Comparison of ENCODE assay signal across 9 mouse cellular contexts in genomic region chr3:146682140-146682651, GRCm38 (mm10). TPM values are rescaled to one million over a fixed set of nuclear protein-coding genes. Genes with fewer than 3 reads are reported as not detected.
DNase-seq lines count a peak whose midpoint lies in the region; ATAC-seq and TF ChIP-seq lines count a peak whose summit lies in the region.
"Had no signal": no experiment of that assay in that cellular context is flagged by ENCODE, and none has a peak within 500 bp of the region (broad histone marks: within the 10 kb centered on the region; RNA-seq: fewer than 3 reads in every experiment).

No protein-coding gene starts in this region.

- peak overlapping the region; percentile 33 for H3K9ac ChIP-seq in forebrain, embryonic 15.5 days (replicated peaks)
- no peak overlapping the region for H3K9ac ChIP-seq in liver, embryonic 14.5 days (replicated peaks)

- H3K27ac ChIP-seq in forebrain, embryonic 15.5 days (replicated peaks) = peak overlapping the region; percentile 38
- no peak overlapping the region for H3K27ac ChIP-seq in liver, embryonic 14.5 days

- ATAC-seq in forebrain, embryonic 15.5 days (replicated peaks) = peak; percentile 52; the same call in 1 of the 2 replicates
- no peak for ATAC-seq in liver, embryonic 14.5 days (ENCODE audit: insufficient read depth)

- H3K4me3 ChIP-seq in forebrain, embryonic 15.5 days = peak overlapping the region; percentile 35
- H3K4me3 ChIP-seq in liver, embryonic 14.5 days (ENCODE audit: insufficient read depth in 1 of 2, low read depth in 2 of 2, low read length in 2 of 2) = no peak overlapping the region

- peaks cover 26% of the 10 kb centered on the region for H3K4me1 ChIP-seq in forebrain, embryonic 15.5 days
- peaks cover 0 to 11% of the 10 kb centered on the region in 2 experiments; a peak in 2 of 4 replicates for H3K4me1 ChIP-seq in liver, embryonic 14.5 days (replicated peaks; ENCODE audit: control insufficient read depth in 2 of 2, insufficient read depth in 2 of 2, low read length in 1 of 2)

- intact Hi-C loops in heart, postnatal 14 days (cut with DNase I) = loop anchor here (10.0 kb wide), 1 partner anchor 117 kb away; no protein-coding TSS in a partner anchor

- no peak for TF ChIP-seq EP300 in liver, embryonic 14.5 days (IDR thresholded peaks at IDR 0.05; ENCODE audit: low read depth)

- WGBS in forebrain, embryonic 15.5 days = 13% methylated on average over 13 of the region's 13 CpGs
- 42% methylated on average over 13 of the region's 13 CpGs for WGBS in liver, embryonic 14.5 days (ENCODE audit: insufficient replicate concordance)

- no peaks in the 10 kb centered on the region for H3K36me3 ChIP-seq in forebrain, embryonic 15.5 days
- H3K36me3 ChIP-seq in liver, embryonic 14.5 days (replicated peaks; ENCODE audit: control insufficient read depth, insufficient read depth, low read depth) = no peaks in the 10 kb centered on the region

- DNase-seq in urinary bladder, postnatal 14 days (ENCODE audit: low spot score) = peak; percentile 61
- DNase-seq in urinary bladder, postnatal 10 days (ENCODE audit: low spot score) = no peak
- DNase-seq in heart, postnatal 14 days = peak; percentile 62 to 73
- peak; percentile 65 to 77 for DNase-seq in kidney, postnatal 4 days
- DNase-seq in liver, embryonic 14.5 days (ENCODE audit: low read depth in 3 of 3, low spot score in 3 of 3) = no peak
- DNase-seq in naive thymus-derived CD4-positive, alpha-beta T cell, adult 2 months (ENCODE audit: low read depth) = peak; percentile 78
- no peak for DNase-seq in yolk sac, embryonic 10.5 days (ENCODE audit: low spot score)

- H3K9me3 ChIP-seq in forebrain, embryonic 15.5 days = no peaks in the 10 kb centered on the region
- H3K9me3 ChIP-seq in liver, embryonic 14.5 days (ENCODE audit: control insufficient read depth, low read length) = no peaks in the 10 kb centered on the region

- peak overlapping the region; percentile 45 for H3K4me2 ChIP-seq in forebrain, embryonic 15.5 days (replicated peaks)
- H3K4me2 ChIP-seq in liver, embryonic 14.5 days (ENCODE audit: low read depth) = peak overlapping the region; percentile 42

- no peaks in the 10 kb centered on the region for H3K27me3 ChIP-seq in forebrain, embryonic 15.5 days
- H3K27me3 ChIP-seq in liver, embryonic 14.5 days (ENCODE audit: control insufficient read depth, insufficient read depth, low read length) = peaks cover 17% of the 10 kb centered on the region

- no peak for TF ChIP-seq CTCF in liver, embryonic 14.5 days (IDR thresholded peaks at IDR 0.05; ENCODE audit: low read depth)

RNA-seq across cellular contexts. Expression of gene Samd13, which starts 3.2 kb away (rescaled TPM):
- polyA plus RNA-seq in forebrain, embryonic 15.5 days (2015; fragmentation: Nextera tagmentation; extraction: Ambion mirVana) = 0.34 and 0.48 TPM in 2 replicates
- 1 to 10 TPM; 1.4 to 2.6 TPM for total RNA-seq in heart, postnatal 14 days (2021)
- 0.06 and 0.27 TPM in 2 replicates for polyA plus RNA-seq in liver, embryonic 14.5 days (2012; rRNA removed)
- polyA plus RNA-seq in liver, embryonic 14.5 days (2014; fragmentation: Nextera tagmentation; extraction: Ambion mirVana) = 0.15 TPM in 1 of 2 replicates, not detected in the other
- polyA plus RNA-seq: testis, adult 2 months had no signal

RNA-seq across cellular contexts. Expression of gene 4930503B20Rik, which starts 31.1 kb away (rescaled TPM):
- polyA plus RNA-seq in forebrain, embryonic 15.5 days (2015; fragmentation: Nextera tagmentation; extraction: Ambion mirVana) = not detected in 2 replicates
- total RNA-seq in heart, postnatal 14 days (2021) = under 1 TPM in 1 of 2 experiments, not detected in 1; 0.15 TPM
- polyA plus RNA-seq in liver, embryonic 14.5 days (2012; rRNA removed) = not detected in 2 replicates
- polyA plus RNA-seq in liver, embryonic 14.5 days (2014; fragmentation: Nextera tagmentation; extraction: Ambion mirVana) = not detected in 2 replicates

Comparison
In these comparisons a context has a peak if more than half of its experiments do, and no peak if none do; other contexts are left out.
1. DNase-seq: peak in urinary bladder, postnatal 14 days (single experiment), heart, postnatal 14 days (2 of 2), kidney, postnatal 4 days (2 of 2) and naive thymus-derived CD4-positive, alpha-beta T cell, adult 2 months (single experiment); none in urinary bladder, postnatal 10 days (single experiment), liver, embryonic 14.5 days (0 of 3) and yolk sac, embryonic 10.5 days (single experiment).